Comparison of ENCODE assay signal across 8 mouse cellular contexts in genomic region chr14:100285656-100286585, GRCm38 (mm10). TPM values are rescaled to one million over a fixed set of nuclear protein-coding genes. Genes with fewer than 3 reads are reported as not detected.
DNase-seq lines count a peak whose midpoint lies in the region; ATAC-seq and TF ChIP-seq lines count a peak whose summit lies in the region.

No protein-coding gene starts in this region.

- H3K4me1 ChIP-seq in embryonic facial prominence, embryonic 10.5 days: peaks cover 50% of the 10 kb centered on the region
- H3K4me1 ChIP-seq in limb, embryonic 14.5 days (ENCODE audit: control insufficient read depth, insufficient read depth, low read length): peaks cover 9% of the 10 kb centered on the region; the same call in 1 of the 2 replicates
- peaks cover 32% of the 10 kb centered on the region for H3K4me1 ChIP-seq in midbrain, embryonic 15.5 days

- H3K9ac ChIP-seq in limb, embryonic 14.5 days (ENCODE audit: low read depth, low read length, severe bottlenecking): peak overlapping the region; percentile 76
- H3K9ac ChIP-seq in midbrain, embryonic 15.5 days: peak overlapping the region; percentile 76

- peak overlapping the region; percentile 78 for H3K4me3 ChIP-seq in embryonic facial prominence, embryonic 10.5 days
- H3K4me3 ChIP-seq in limb, embryonic 14.5 days (replicated peaks; ENCODE audit: low read length): peak overlapping the region; percentile 62
- peak overlapping the region; percentile 56 for H3K4me3 ChIP-seq in midbrain, embryonic 15.5 days

- peak; percentile 10 for DNase-seq in CD4-positive, CD25-positive, alpha-beta regulatory T cell, adult 2 months (ENCODE audit: low read depth, low spot score)
- peak; percentile 86 for DNase-seq in embryonic facial prominence, embryonic 10.5 days (ENCODE audit: low spot score)
- peak; percentile 90 to 92 for DNase-seq in heart, adult 18-20 months
- peak; percentile 88 for DNase-seq in kidney, adult 18-20 months
- DNase-seq in limb, embryonic 14.5 days (ENCODE audit: low spot score): peak; percentile 63
- peak; percentile 19 to 67 for DNase-seq in spleen, postnatal 4 days (ENCODE audit: low spot score in 2 of 2)

- H3K36me3 ChIP-seq in embryonic facial prominence, embryonic 10.5 days (replicated peaks): no peaks in the 10 kb centered on the region
- H3K36me3 ChIP-seq in limb, embryonic 14.5 days (ENCODE audit: control insufficient read depth, insufficient read depth, low read length): no peaks in the 10 kb centered on the region
- H3K36me3 ChIP-seq in midbrain, embryonic 15.5 days (replicated peaks): no peaks in the 10 kb centered on the region

- peak; percentile 70; the same call in 1 of the 2 replicates for TF ChIP-seq POLR2A in limb, embryonic 14.5 days (IDR thresholded peaks at IDR 0.05; ENCODE audit: borderline replicate concordance, extremely low read depth, insufficient read depth, insufficient read length)

- peak overlapping the region; percentile 96 for H3K27ac ChIP-seq in embryonic facial prominence, embryonic 10.5 days (replicated peaks)
- H3K27ac ChIP-seq in limb, embryonic 14.5 days (replicated peaks; ENCODE audit: low read depth, low read length): peak overlapping the region; percentile 96
- peak overlapping the region; percentile 98 for H3K27ac ChIP-seq in midbrain, embryonic 15.5 days

- no peaks in the 10 kb centered on the region for H3K9me3 ChIP-seq in embryonic facial prominence, embryonic 10.5 days
- no peaks in the 10 kb centered on the region for H3K9me3 ChIP-seq in limb, embryonic 14.5 days (ENCODE audit: control insufficient read depth, low read length)
- H3K9me3 ChIP-seq in midbrain, embryonic 15.5 days: no peaks in the 10 kb centered on the region

- ATAC-seq in CD4-positive, CD25-positive, alpha-beta regulatory T cell, adult 4 months: no peak
- ATAC-seq in limb, embryonic 14.5 days (ENCODE audit: low FRiP score, low read depth): peak; percentile 39
- ATAC-seq in midbrain, embryonic 15.5 days (replicated peaks): peak; percentile 56

- H3K4me2 ChIP-seq in limb, embryonic 14.5 days (replicated peaks; ENCODE audit: low read depth, low read length, severe bottlenecking): peak overlapping the region; percentile 87
- peak overlapping the region; percentile 88 for H3K4me2 ChIP-seq in midbrain, embryonic 15.5 days

- under 1% methylated on average over 60 of the region's 60 CpGs for WGBS in embryonic facial prominence, embryonic 10.5 days
- WGBS in limb, embryonic 14.5 days: under 1% methylated on average over 45 of the region's 60 CpGs
- under 1% methylated on average over 60 of the region's 60 CpGs for WGBS in midbrain, embryonic 15.5 days

- peaks cover 7% of the 10 kb centered on the region for H3K27me3 ChIP-seq in embryonic facial prominence, embryonic 10.5 days (replicated peaks; ENCODE audit: low read depth, poor library complexity, severe bottlenecking)
- H3K27me3 ChIP-seq in limb, embryonic 14.5 days (ENCODE audit: control insufficient read depth, insufficient read depth, low read length): no peaks in the 10 kb centered on the region
- no peaks in the 10 kb centered on the region for H3K27me3 ChIP-seq in midbrain, embryonic 15.5 days (replicated peaks)

RNA-seq across cellular contexts. Expression of gene Klf12, which starts 1.4 kb away (rescaled TPM):
- polyA plus RNA-seq in CD4-positive, CD25-positive, alpha-beta regulatory T cell, adult 4 months (2017; shearing (Covaris generic)): 1 to 10 TPM; 2.4 to 4.3 TPM
- 20.3 and 21.3 TPM in 2 replicates for polyA plus RNA-seq in embryonic facial prominence, embryonic 10.5 days (2016; fragmentation: Nextera tagmentation; extraction: Ambion mirVana)
- total RNA-seq in heart, adult 18-20 months (2021): 10 to 100 TPM; 12.7 to 17.4 TPM
- 28.7 and 32.0 TPM in 2 replicates for polyA plus RNA-seq in limb, embryonic 14.5 days (2012; rRNA removed)
- 23.7 and 27.7 TPM in 2 replicates for polyA plus RNA-seq in limb, embryonic 14.5 days (2014; fragmentation: Nextera tagmentation; extraction: Ambion mirVana)
- 59.9 and 61.3 TPM in 2 replicates for polyA plus RNA-seq in midbrain, embryonic 15.5 days (2015; fragmentation: Nextera tagmentation; extraction: Ambion mirVana)

Comparison
In these comparisons a context has a peak if more than half of its experiments do, and no peak if none do; other contexts are left out.
1. DNase-seq: peak in every context shown above with its lines; median percentile 91 in heart, adult 18-20 months; 88 in kidney, adult 18-20 months; 86 in embryonic facial prominence, embryonic 10.5 days; 63 in limb, embryonic 14.5 days; 43 in spleen, postnatal 4 days; 10 in CD4-positive, CD25-positive, alpha-beta regulatory T cell, adult 2 months.